Mouse (Mus musculus) cerebellum, adult 2 months (tissue): Measurements from ENCODE around the gene Dlgap4. TPM values are rescaled to one million over a fixed set of nuclear protein-coding genes. Genes with fewer than 3 reads are reported as not detected.

Source experiments
- DNase-seq, 2 experiments: peaks; one replicate each; pipeline ENCODE4 v3.0.0; 2021
- H3K27ac ChIP-seq: fragments of 200-500 bp; 2 replicates; pipeline ENCODE4 v1.5.1; 2012; ENCODE audit warnings: low read length, control low read depth, inconsistent platforms; ENCODE audit not compliant: insufficient read depth
- H3K27me3 ChIP-seq: fragments of 200-500 bp; 2 replicates; pipeline ENCODE4 v1.6.1; 2012; ENCODE audit warnings: inconsistent platforms, mild to moderate bottlenecking, low read length, moderate library complexity; ENCODE audit not compliant: control insufficient read depth, insufficient read depth
- H3K4me1 ChIP-seq: fragments of 200-500 bp; 2 replicates; pipeline ENCODE4 v1.6.1; 2011; ENCODE audit warnings: low read length; ENCODE audit not compliant: control insufficient read depth, insufficient read depth
- H3K4me3 ChIP-seq: fragments of 200-500 bp; replicated peaks from 2 replicates; pipeline ENCODE3; 2011; ENCODE audit warnings: mild to moderate bottlenecking, low read depth, low read length, control low read depth; ENCODE audit not compliant: insufficient read depth
- CTCF ChIP-seq: fragments of 200-500 bp; IDR thresholded peaks from 2 replicates; pipeline ENCODE4 v1.5.1; 2011; ENCODE audit warnings: low read depth, mild to moderate bottlenecking, control low read depth, low read length, moderate library complexity, borderline replicate concordance; ENCODE audit not compliant: insufficient read depth
- POLR2A ChIP-seq: fragments of 200-500 bp; IDR thresholded peaks from 2 replicates; pipeline ENCODE4 v1.6.1; 2011; ENCODE audit warnings: low read length, control low read depth, borderline replicate concordance; ENCODE audit not compliant: insufficient read depth
- WGBS: fragments of 180-500 bp; shearing (Covaris S2); methylation state at CpG from one replicate; pipeline ENCODE4 v1.1.7; 2018; 5-methylcytosine and 5-hydroxymethylcytosine counted together
- polyA plus RNA-seq: library from polyadenylated mRNA; depleted of rRNA; stranded (reverse); fragments of >200 nt; gene quantifications from 2 replicates; pipeline ENCODE4 v1.2.3, GENCODE M21; 2012

The Dlgap4 gene
- polyA plus RNA-seq, 1 experiment, result 130 TPM

DNA sequence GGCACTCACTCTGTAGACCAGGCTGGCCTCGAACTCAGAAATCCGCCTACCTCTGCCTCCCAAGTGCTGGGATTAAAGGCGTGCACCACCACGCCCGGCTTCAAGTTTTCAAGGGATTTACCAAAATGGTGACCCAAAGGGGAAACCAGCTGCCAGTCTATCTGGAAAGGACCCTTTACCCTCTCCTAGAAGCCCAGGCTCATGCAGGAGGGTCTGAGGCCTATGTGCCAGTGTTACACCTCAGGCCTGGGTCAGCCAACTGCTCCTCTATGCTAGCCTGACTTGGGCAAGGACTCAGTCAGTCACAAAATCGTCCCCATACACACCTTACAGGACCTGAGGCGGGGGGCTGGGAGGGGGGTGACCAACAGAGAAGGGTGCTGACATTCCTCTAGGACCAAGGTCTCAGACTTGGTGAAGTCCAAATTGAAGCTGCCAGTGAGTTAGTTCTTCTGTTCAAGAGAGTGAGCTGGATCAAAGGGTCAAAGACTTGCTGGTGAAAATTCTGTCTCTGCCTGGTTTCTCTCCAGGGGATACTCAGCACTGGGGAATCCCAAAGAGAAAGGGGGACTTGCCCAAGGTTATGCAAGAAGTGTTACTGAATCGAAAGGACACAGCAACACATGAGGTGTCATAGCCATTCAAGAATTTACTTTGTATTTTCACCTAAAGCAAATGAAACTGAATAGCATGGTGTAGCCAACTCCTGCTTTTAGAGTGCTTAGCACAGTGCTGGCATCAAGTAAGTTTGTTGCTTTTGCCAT lies 106.2 kb downstream of the Dlgap4 start:
- no peak for DNase-seq
- peak overlapping the region; percentile 89; the same call in 1 of the 2 replicates for H3K27ac ChIP-seq
- H3K27me3 ChIP-seq, result no peaks in the 10 kb centered on the region
- no peak for TF ChIP-seq CTCF
- no peak for TF ChIP-seq POLR2A
- H3K4me1 ChIP-seq, result peaks cover 35% of the 10 kb centered on the region
- WGBS, result 91% methylated on average over 8 of the region's 8 CpGs
- H3K4me3 ChIP-seq, result peak overlapping the region; percentile 88

DNA sequence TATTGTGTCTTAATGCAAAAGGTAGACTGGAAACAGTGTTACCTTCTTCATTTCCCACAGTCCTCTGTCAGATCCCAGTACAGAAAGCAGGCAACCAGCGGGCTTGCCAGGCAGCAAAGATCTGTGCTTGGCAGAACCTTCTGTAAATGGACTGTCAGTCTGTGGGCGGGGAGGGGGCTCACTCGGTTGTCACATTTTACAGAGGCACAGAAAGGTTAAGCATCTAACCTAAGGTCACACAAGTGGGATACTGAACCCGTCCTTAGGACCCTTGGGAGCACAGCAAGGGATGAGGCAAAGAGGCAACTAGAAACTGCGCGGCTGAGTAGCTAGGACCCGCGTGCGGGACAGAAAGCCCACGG lies 106.8 kb downstream of the Dlgap4 start:
- Histone ChIP-seq H3K4me3 (peak overlapping the region; percentile 88), H3K27ac (peak overlapping the region; percentile 89), H3K27me3 (no peaks in the 10 kb centered on the region), H3K4me1 (peaks cover 39% of the 10 kb centered on the region)
- under 1% methylated on average over 10 of the region's 10 CpGs for WGBS
- TF ChIP-seq POLR2A (no peak), CTCF (no peak)
- DNase-seq, result no peak

- under 1% methylated on average over 99 of the region's 114 CpGs for WGBS
- Histone ChIP-seq H3K27ac (peak overlapping the region; percentile 89), H3K4me3 (peak overlapping the region; percentile 88), H3K27me3 (no peaks in the 10 kb centered on the region), H3K4me1 (peaks cover 45% of the 10 kb centered on the region)
- DNase-seq, result peak; percentile 95 to 96
- peak; percentile 66 for TF ChIP-seq POLR2A
- TF ChIP-seq CTCF, result peak; percentile 44; the same call in 1 of the 2 replicates
These were observed 107.4 kb downstream of the Dlgap4 start for GRCm38 (mm10) chr2:156720675-156721553.

DNA sequence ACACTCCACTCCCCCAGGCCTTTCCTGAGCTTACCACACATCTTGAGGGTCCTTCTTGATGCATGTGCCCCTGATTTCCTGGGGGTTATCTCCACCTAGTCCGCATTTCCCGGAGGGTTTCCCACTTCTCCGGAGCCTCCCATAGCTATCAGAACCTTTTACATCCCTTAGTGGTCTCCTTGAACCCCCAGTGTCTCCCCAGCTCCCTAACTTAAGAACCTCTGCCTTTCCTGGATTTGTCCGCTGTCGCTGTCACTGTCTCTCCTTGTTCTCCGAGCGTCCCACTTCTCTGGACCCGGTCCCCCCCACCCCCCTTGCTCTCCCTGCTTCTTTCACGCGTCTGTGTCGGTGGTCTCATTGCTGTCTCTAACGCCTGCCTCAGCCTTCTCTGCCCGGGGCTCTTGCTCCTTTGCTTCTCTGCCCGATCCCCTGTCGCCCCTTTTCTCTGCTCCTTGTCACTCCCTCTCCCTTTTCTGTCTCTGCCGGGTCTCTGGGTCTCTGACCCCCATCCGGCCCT lies 108.1 kb downstream of the Dlgap4 start:
- Histone ChIP-seq H3K4me3 (peak overlapping the region; percentile 86), H3K4me1 (peaks cover 50% of the 10 kb centered on the region)
- WGBS, result 1% methylated on average over 17 of the region's 17 CpGs

DNA sequence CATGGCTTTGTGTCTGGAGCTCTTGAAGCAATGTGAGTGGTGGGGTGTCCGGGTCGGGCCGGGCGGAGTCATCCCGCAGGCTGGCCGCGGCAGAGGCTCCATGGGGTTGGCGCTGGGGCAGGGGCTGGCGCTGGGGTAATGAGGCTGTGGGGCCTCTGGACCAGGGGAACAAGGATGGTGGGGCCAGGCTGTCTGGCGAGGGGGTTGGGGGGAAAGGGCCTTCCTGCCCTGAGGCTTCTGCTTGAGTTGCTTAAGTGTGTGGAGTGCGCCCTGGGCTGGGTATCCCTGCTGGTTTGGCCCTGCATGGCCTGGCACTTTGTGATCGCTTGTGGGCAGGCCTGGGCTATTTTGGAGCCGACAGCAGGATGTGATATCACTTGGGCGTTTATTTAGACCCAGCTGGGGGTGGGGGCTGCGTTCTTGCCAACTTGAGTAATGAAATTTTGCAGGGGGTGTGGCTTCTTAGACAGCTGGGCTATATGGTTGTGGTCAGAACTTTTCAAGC lies 108.6 kb downstream of the Dlgap4 start:
- H3K27me3 ChIP-seq, result no peaks in the 10 kb centered on the region
- TF ChIP-seq POLR2A (no peak), CTCF (no peak)
- H3K27ac ChIP-seq, result 0 out of 2 replicates have a peak overlapping the region, but pooled peaks have one; percentile 81
- peak overlapping the region; percentile 86 for H3K4me3 ChIP-seq
- H3K4me1 ChIP-seq, result peaks cover 52% of the 10 kb centered on the region
- DNase-seq, result peak; percentile 56 to 64
- WGBS, result 2% methylated on average over 15 of the region's 15 CpGs

More for the DNA sequence above, 108.1 kb downstream of the Dlgap4 start:
- TF ChIP-seq POLR2A (no peak), CTCF (no peak)
- Histone ChIP-seq H3K27me3 (no peaks in the 10 kb centered on the region), H3K27ac (peak overlapping the region; percentile 81; the same call in 1 of the 2 replicates)
- no peak for DNase-seq

- Histone ChIP-seq H3K4me3 (no peak overlapping the region), H3K27ac (no peak overlapping the region), H3K4me1 (peaks cover 48% of the 10 kb centered on the region), H3K27me3 (no peaks in the 10 kb centered on the region)
- no peak for DNase-seq
- TF ChIP-seq CTCF (no peak), POLR2A (no peak)
- 27% methylated on average over 5 of the region's 5 CpGs for WGBS
These were observed 109.2 kb downstream of the Dlgap4 start for GRCm38 (mm10) chr2:156722752-156723151.

DNA sequence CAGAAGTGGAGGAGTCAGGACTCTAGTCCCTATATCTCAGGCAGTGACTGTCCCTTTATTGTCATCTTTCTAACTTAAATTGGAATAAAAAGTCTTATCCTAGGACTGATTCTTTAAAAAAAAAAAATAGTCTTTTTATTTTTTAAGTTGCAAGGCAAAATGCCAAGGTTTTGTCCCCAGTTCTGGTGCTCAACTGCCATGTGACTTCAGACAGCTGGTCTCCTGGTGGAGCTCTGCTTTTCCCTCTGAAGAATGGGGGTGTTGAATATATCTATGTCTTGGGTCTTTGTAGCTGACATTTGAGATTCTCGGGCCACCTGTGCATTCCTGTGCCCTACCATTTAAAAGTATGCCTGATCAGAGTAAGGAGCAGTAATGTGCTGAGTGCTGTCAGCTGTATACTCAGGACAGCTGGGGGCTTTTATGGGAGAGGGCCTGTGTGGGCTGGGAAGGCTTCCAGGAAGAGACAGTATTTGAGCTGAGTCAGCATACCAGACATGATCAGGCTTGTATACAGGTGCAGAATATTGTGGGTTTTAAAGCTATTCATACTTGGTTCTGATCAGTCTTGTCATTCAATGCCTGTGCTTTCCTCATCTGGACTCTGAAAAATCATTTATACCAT lies 110.5 kb downstream of the Dlgap4 start:
- TF ChIP-seq POLR2A (no peak), CTCF (no peak)
- no peaks in the 10 kb centered on the region for H3K27me3 ChIP-seq
- 62% methylated on average over 1 of the region's 1 CpGs for WGBS
- H3K4me1 ChIP-seq, result peaks cover 36% of the 10 kb centered on the region
- H3K4me3 ChIP-seq, result no peak overlapping the region
- no peak for DNase-seq
- no peak overlapping the region for H3K27ac ChIP-seq

DNA sequence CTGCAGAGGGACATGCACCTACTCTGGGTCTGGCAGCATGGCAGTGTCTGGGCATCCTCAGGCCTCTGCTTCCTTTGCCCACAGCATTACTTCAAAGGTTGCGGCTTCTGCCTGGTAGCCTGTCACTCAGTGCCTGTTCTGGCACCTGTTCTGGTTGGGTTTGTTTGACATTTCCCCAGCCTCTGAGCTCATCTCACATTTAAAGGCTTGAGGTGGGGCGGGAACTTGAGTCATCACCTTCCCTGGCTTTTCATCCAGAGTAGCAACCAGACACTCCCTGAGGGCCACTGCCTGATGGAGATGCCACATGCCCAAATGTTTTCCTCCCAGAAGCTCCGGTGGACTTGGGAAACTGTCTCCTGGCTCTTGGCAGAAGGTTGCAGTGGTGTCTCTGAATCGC lies 111.4 kb downstream of the Dlgap4 start:
- 14% methylated on average over 4 of the region's 4 CpGs for WGBS
- H3K27ac ChIP-seq, result no peak overlapping the region

More for the DNA sequence above, 111.4 kb downstream of the Dlgap4 start:
- no peak overlapping the region for H3K4me3 ChIP-seq
- TF ChIP-seq POLR2A (no peak), CTCF (no peak)
- peaks cover 31% of the 10 kb centered on the region for H3K4me1 ChIP-seq
- peak; percentile 59 to 78 for DNase-seq
- H3K27me3 ChIP-seq, result no peaks in the 10 kb centered on the region
